Mouse (Mus musculus) adrenal gland, adult 2 months (tissue): ENCODE measurements at regions not wholly inside any gene's neighbourhood (a gene's known extent, or its start where the extent isn't known, plus 50 kb on each side); places are given as distances from the start of the nearest gene placed in this dataset.

Experiments used
- DNase-seq: peaks from one replicate; pipeline ENCODE4 v3.0.0; 2021

- DNase-seq, result no peak
Observed at GRCm38 (mm10) chr7:121589088-121589605, 117.9 kb downstream of the Usp31 start.

GRCm38 (mm10) chr7:121587713-121588112 is 119.3 kb downstream of the Usp31 start:
- no peak for DNase-seq

- DNase-seq, result no peak
Observed at GRCm38 (mm10) chr7:121585721-121586120, 121.3 kb downstream of the Usp31 start.

GRCm38 (mm10) chr7:121579497-121579896 is 127.6 kb downstream of the Usp31 start:
- no peak for DNase-seq

- no peak for DNase-seq
Observed at GRCm38 (mm10) chr7:121572681-121573335, 134.2 kb downstream of the Usp31 start.

- DNase-seq, result no peak
Observed at GRCm38 (mm10) chr7:121571741-121572140, 135.3 kb downstream of the Usp31 start.

- DNase-seq, result no peak
Observed at GRCm38 (mm10) chr7:121571292-121571691, 135.8 kb downstream of the Usp31 start.

GRCm38 (mm10) chr7:121569248-121569647 is 137.8 kb downstream of the Usp31 start:
- no peak for DNase-seq

- no peak for DNase-seq
Observed at GRCm38 (mm10) chr7:121568064-121568463, 139.0 kb downstream of the Usp31 start.

- DNase-seq, result peak; percentile 9
Observed at GRCm38 (mm10) chr7:121563526-121563925, 143.5 kb downstream of the Usp31 start.

GRCm38 (mm10) chr7:121555420-121555819 is 151.6 kb downstream of the Usp31 start:
- DNase-seq, result no peak
